Mouse (Mus musculus): ENCODE data around the gene Runx2. TPM values are rescaled to one million over a fixed set of nuclear protein-coding genes. Genes with fewer than 3 reads are reported as not detected.

Gene Runx2
- polyA plus RNA-seq, 1 experiment from 2014 or later, result 0.77 TPM

DNA sequence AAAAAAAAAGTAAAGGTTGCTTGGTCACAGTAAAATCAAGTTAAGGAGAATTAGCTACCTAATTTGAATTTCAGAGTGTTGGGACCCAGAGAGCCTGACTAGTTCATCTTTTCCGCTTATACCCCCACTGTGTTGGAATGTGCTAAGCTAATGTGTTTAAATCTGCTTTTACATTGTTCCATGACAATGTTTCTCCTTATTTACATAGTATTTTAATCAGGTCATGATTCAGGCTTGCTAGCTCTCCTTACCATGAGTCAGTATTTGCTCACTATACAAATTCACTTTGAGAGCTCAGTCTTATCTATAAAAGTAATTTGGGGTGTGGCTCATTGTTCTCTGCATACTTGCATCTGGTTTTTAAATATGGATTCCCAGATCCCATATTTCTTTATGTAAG lies 47.2 kb downstream of the Runx2 start:
- Histone ChIP-seq H3K36me3 (no peaks in the 10 kb centered on the region), H3K27me3 (replicated peaks) (no peaks in the 10 kb centered on the region), H3K9me3 (replicated peaks) (no peaks in the 10 kb centered on the region), H3K4me2 (no peak overlapping the region), H3K9ac (no peak overlapping the region), H3K4me3 (no peak overlapping the region), H3K27ac (ENCODE audit: poor library complexity, severe bottlenecking) (no peak overlapping the region), H3K4me1 (replicated peaks) (no peaks in the 10 kb centered on the region)
- ATAC-seq (ENCODE audit: insufficient number of reproducible peaks, low FRiP score), result no peak
- 85% methylated on average over 1 of the region's 1 CpGs for WGBS

DNA sequence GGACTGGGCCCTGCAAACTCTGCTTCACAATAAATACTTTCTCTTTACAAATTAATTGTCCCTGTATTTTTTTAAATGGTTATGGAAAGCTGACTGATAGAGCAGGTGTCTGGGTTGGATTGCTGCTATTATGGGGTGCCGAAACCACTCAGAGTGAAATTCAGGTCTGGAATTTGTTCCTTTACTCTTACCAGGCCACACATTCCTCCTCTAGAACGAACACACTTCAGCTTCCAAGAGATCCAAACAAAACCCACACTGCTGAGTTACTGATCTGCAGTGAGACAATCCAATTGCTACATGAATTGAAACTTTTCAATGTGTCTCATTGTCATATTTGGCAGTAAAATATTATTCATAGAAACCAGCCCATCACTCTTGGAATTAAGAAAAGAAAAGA lies 47.6 kb downstream of the Runx2 start:
- Histone ChIP-seq H3K4me2 (no peak overlapping the region), H3K9ac (no peak overlapping the region), H3K36me3 (no peaks in the 10 kb centered on the region), H3K27ac (ENCODE audit: poor library complexity, severe bottlenecking) (no peak overlapping the region), H3K27me3 (replicated peaks) (no peaks in the 10 kb centered on the region), H3K4me1 (replicated peaks) (no peaks in the 10 kb centered on the region), H3K4me3 (no peak overlapping the region), H3K9me3 (replicated peaks) (no peaks in the 10 kb centered on the region)
- whole genome bisulfite sequencing, result 56% methylated on average over 2 of the region's 2 CpGs
- ATAC-seq (ENCODE audit: insufficient number of reproducible peaks, low FRiP score), result no peak

DNA sequence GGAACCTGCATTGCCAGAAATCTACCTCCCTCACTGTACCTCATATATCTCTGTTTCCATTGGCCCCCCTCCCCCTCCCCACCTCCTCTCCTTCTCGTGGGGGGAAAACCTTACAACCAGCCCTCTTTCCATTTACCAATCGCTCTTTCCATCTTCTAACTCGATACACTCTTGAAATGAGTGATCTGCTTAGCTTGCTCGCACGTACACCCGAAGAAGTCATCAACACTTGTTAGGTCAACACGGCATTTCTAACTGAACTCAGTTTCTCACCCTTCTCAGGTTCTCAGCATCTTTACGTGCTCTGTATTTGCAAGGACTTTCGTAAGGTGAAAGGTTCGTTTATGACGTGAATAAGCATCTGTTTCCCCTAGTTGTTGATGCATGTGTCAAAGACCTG lies 48.3 kb downstream of the Runx2 start:
- WGBS, result 76% methylated on average over 11 of the region's 11 CpGs
- ATAC-seq (ENCODE audit: insufficient number of reproducible peaks, low FRiP score), result no peak
- no peaks in the 10 kb centered on the region for H3K9me3 ChIP-seq (replicated peaks)
- no peaks in the 10 kb centered on the region for H3K4me1 ChIP-seq (replicated peaks)
- H3K4me3 ChIP-seq, result no peak overlapping the region
- H3K4me2 ChIP-seq, result no peak overlapping the region
- H3K27ac ChIP-seq (ENCODE audit: poor library complexity, severe bottlenecking), result no peak overlapping the region
- no peaks in the 10 kb centered on the region for H3K27me3 ChIP-seq (replicated peaks)
- no peaks in the 10 kb centered on the region for H3K36me3 ChIP-seq
- H3K9ac ChIP-seq, result no peak overlapping the region

DNA sequence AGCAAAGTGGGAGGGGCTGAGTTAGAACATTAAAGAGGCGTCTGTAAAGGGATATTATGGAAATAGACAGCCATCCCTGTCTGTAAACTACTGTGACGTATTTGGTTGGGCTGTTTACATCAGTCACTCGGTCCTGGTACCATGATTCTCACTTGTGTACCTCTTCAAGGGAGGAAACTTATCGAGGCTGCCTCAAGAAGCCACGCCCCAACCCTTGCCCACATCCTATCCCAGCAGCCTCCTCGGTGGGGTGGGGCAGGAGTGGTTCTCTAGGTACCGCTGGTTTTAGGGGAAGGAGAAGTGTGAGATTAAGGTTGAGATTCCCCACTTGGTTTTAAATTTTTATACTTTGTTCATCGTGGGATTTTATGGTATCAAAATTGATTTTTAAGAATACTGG lies 69.2 kb downstream of the Runx2 start:
- H3K4me1 ChIP-seq (replicated peaks), result no peaks in the 10 kb centered on the region
- H3K9ac ChIP-seq, result no peak overlapping the region
- 81% methylated on average over 8 of the region's 8 CpGs for WGBS
- H3K9me3 ChIP-seq (replicated peaks), result no peaks in the 10 kb centered on the region
- H3K36me3 ChIP-seq, result no peaks in the 10 kb centered on the region
- H3K4me3 ChIP-seq, result no peak overlapping the region
- peaks cover 6% of the 10 kb centered on the region; the same call in 1 of the 2 replicates for H3K27me3 ChIP-seq (replicated peaks)
- no peak overlapping the region for H3K27ac ChIP-seq (ENCODE audit: poor library complexity, severe bottlenecking)
- no peak overlapping the region for H3K4me2 ChIP-seq
- no peak for ATAC-seq (ENCODE audit: insufficient number of reproducible peaks, low FRiP score)

DNA sequence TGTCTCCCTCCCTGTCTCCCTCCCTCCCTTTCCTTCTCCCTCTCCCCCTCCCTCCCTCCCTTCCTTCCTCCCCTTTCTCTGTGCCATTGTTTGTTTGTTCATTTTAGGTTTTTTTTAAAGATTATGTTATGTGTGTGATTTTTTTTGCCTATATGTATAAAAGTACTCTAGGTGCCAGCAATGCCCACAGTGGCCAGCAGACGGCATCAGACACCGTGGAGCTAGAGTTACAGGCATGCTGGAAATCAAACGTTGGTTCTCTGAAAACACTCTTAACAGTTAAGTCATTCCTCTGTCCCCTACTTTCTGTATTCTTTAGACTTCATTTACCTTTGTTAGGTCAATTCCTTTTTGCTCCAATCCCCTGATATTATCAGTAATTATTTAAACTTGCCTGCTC lies 70.8 kb downstream of the Runx2 start:
- ATAC-seq (ENCODE audit: insufficient number of reproducible peaks, low FRiP score), result no peak
- H3K4me2 ChIP-seq, result no peak overlapping the region
- no peak overlapping the region for H3K4me3 ChIP-seq
- no peaks in the 10 kb centered on the region for H3K36me3 ChIP-seq
- no peak overlapping the region for H3K9ac ChIP-seq
- no peaks in the 10 kb centered on the region for H3K4me1 ChIP-seq (replicated peaks)
- H3K27ac ChIP-seq (ENCODE audit: poor library complexity, severe bottlenecking), result no peak overlapping the region
- H3K9me3 ChIP-seq (replicated peaks), result no peaks in the 10 kb centered on the region
- peaks cover 17% of the 10 kb centered on the region for H3K27me3 ChIP-seq (replicated peaks)
- WGBS, result 44% methylated on average over 3 of the region's 3 CpGs

DNA sequence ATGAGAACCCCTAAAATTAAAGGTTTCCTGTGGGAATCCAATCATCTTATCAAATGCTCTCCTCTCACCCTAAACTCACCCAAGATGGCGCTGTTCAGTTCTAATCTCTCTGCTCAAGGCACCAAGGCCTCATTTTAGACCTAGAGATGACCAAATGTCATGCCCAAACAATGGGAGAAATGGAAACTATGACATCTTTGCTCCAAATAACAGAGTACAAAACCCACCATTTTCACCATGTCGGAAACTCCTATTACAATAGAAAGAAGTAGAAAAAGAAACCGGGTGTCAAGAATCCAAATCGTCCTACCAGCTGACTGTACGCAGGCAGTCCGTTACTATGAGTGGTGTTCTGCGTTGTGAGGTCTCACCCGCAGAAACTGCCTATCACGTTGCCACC lies 72.4 kb downstream of the Runx2 start:
- no peak overlapping the region for H3K9ac ChIP-seq
- WGBS, result 82% methylated on average over 9 of the region's 9 CpGs
- ATAC-seq (ENCODE audit: insufficient number of reproducible peaks, low FRiP score), result no peak
- peaks cover 29% of the 10 kb centered on the region for H3K27me3 ChIP-seq (replicated peaks)
- no peak overlapping the region for H3K27ac ChIP-seq (ENCODE audit: poor library complexity, severe bottlenecking)
- H3K4me3 ChIP-seq, result no peak overlapping the region
- no peak overlapping the region for H3K4me2 ChIP-seq
- peaks cover 11% of the 10 kb centered on the region for H3K4me1 ChIP-seq (replicated peaks)
- no peaks in the 10 kb centered on the region for H3K36me3 ChIP-seq
- H3K9me3 ChIP-seq (replicated peaks), result no peaks in the 10 kb centered on the region

DNA sequence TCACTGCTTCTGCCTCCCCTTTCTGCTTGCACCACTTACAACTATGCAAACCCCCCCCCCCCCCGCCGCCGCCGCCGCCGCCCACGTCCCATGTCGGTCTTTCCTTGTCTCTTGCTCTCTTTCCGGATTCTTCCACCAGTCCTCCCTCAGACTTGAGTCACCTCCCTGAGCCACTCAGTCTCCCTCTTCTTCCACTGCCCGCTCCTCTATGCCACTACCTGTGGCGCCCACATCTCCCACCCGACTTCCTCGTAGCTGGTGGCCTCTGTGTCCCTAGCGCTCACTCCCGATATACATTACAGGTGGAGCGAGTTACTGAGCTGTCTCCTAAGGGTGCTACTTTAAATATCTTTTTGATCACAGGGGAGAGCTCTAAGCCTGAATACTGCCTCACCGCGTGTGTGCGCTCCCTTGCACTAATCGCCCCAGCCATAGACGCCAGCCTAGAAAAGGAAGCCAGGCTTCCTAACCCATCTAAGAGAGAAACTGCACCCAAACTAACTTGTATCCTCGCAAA lies 76.4 kb downstream of the Runx2 start:
- H3K27me3 ChIP-seq (replicated peaks), result peaks cover 54% of the 10 kb centered on the region
- H3K4me2 ChIP-seq, result peak overlapping the region; percentile 61
- H3K36me3 ChIP-seq, result no peaks in the 10 kb centered on the region
- H3K9me3 ChIP-seq (replicated peaks), result no peaks in the 10 kb centered on the region
- no peak for ATAC-seq (ENCODE audit: insufficient number of reproducible peaks, low FRiP score)
- H3K27ac ChIP-seq (ENCODE audit: poor library complexity, severe bottlenecking), result no peak overlapping the region
- H3K4me1 ChIP-seq (replicated peaks), result peaks cover 26% of the 10 kb centered on the region
- peak overlapping the region; percentile 36 for H3K4me3 ChIP-seq
- H3K9ac ChIP-seq, result no peak overlapping the region
- WGBS, result 2% methylated on average over 16 of the region's 22 CpGs

DNA sequence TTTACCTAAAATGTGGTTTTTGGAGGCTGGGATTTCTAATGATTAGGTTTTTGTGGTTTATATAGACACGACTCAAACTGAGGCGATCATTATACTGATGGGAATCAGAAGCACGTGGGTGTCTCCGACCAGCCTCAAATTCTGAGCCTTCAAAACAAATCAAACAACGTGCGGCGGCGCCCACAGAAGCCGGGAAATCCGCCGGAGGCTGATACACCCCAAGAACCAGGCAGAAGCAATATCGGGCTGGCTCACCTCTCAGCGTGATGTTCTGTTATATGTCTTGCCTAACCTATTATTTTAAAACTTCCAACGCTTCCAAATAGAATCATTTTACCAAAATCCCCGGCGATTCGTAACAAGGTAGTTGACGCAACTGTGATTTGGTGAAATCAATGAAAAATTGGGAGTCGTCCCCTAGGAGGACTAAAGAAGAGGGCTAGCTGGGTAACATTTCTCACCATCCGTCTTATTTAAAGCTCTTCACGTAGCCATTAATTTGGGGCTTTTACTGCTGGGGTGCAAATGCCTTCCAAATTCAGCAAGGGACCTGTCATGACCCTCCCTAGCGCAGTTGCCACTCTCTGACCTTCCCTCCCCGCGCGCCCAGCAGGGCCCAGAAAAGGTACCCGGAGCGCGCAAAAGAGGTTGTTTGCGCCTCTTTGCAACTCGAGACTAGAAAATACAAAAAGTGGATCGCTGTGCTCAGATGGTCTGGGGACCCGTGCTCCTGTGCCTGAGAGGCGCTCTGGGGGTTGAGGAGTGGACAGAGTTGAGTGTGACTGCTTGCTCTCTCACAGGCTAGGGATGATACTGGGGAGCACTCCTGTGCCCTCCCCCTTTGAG lies 77.1 kb downstream of the Runx2 start:
- Histone ChIP-seq H3K4me1 (replicated peaks) (peaks cover 26% of the 10 kb centered on the region), H3K9me3 (replicated peaks) (no peaks in the 10 kb centered on the region), H3K4me2 (peak overlapping the region; percentile 61), H3K27ac (ENCODE audit: poor library complexity, severe bottlenecking) (no peak overlapping the region), H3K4me3 (peak overlapping the region; percentile 36), H3K9ac (no peak overlapping the region), H3K27me3 (replicated peaks) (peaks cover 55% of the 10 kb centered on the region), H3K36me3 (no peaks in the 10 kb centered on the region)
- WGBS, result 1% methylated on average over 33 of the region's 33 CpGs
- no peak for ATAC-seq (ENCODE audit: insufficient number of reproducible peaks, low FRiP score)

DNA sequence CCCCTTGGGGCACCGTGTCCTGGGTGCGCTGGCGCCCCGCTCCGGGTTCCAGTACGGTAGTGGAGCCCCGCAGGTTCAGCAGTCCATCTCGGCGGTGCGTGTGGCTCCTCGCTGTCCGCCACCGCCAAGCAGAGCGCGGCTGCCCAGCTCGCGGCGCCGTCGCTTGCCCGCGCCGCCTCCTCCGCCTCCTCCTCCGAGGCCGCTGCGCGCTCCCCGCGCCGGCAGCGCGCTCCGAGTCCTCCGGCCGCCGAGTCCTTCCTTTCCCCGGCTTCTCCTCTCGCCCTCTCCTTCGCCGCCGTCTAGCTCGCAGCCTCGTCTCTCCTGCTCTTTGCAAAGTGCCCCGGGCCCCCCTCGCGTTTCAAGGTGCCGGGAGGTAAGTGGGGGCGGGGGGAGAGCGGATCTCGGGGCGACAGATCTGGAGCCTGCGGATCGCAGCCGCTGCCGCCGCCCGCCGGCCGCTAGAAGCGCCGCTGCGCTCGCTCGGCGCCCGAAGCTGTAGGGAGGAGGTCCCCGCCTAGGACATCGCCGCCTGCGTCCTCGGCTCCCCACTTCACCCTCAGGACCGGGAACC lies 78.5 kb downstream of the Runx2 start:
- Histone ChIP-seq H3K9me3 (replicated peaks) (no peaks in the 10 kb centered on the region), H3K4me2 (peak overlapping the region; percentile 97), H3K27ac (ENCODE audit: poor library complexity, severe bottlenecking) (no peak overlapping the region), H3K4me1 (replicated peaks) (peaks cover 26% of the 10 kb centered on the region), H3K27me3 (replicated peaks) (peaks cover 61% of the 10 kb centered on the region), H3K4me3 (peak overlapping the region; percentile 73), H3K9ac (peak overlapping the region; percentile 70), H3K36me3 (no peaks in the 10 kb centered on the region)
- peak; percentile 62 for ATAC-seq (ENCODE audit: insufficient number of reproducible peaks, low FRiP score)
- WGBS, result under 1% methylated on average over 68 of the region's 73 CpGs

DNA sequence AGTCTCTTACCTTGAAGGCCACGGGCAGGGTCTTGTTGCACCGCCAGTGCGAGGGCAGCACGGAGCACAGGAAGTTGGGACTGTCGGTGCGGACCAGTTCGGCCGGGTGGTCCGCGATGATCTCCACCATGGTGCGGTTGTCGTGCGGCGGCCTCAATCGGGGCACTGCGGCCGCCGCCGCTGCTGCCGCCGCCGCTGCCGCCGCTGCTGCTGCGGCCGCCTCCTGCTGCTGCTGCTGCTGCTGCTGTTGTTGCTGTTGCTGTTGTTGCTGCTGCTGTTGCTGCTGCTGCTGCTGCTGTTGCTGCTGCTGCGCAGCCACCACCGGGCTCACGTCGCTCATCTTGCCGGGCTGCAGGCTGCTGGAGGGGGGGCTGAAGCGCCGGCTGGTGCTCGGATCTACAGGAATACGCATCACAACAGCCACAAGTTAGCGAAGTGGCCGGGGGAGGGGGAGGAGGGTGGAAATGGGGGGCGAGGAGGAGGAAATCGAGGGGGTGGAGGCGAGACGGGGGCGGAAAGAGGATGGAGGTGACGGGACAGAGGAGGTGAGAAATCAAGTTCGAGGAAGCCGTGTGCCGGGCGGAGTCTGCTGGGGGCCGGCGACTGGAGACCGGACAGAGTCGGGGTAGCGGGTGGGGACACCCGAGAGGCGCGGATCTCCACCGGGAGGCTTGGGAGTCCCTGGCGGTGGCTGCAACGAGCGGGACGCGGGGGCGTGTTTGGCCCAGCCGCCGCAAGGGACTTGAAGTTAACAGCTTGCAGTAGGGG lies 79.2 kb downstream of the Runx2 start:
- WGBS, result under 1% methylated on average over 63 of the region's 64 CpGs
- peak; percentile 7; the same call in 1 of the 2 replicates for ATAC-seq (ENCODE audit: insufficient number of reproducible peaks, low FRiP score)
- peaks cover 26% of the 10 kb centered on the region for H3K4me1 ChIP-seq (replicated peaks)

More for the DNA sequence above, 79.2 kb downstream of the Runx2 start:
- no peaks in the 10 kb centered on the region for H3K36me3 ChIP-seq
- H3K9me3 ChIP-seq (replicated peaks), result no peaks in the 10 kb centered on the region
- peak overlapping the region; percentile 73 for H3K4me3 ChIP-seq
- peak overlapping the region; percentile 70 for H3K9ac ChIP-seq
- peaks cover 55% of the 10 kb centered on the region for H3K27me3 ChIP-seq (replicated peaks)
- peak overlapping the region; percentile 97 for H3K4me2 ChIP-seq
- no peak overlapping the region for H3K27ac ChIP-seq (ENCODE audit: poor library complexity, severe bottlenecking)
